Mouse (Mus musculus): ENCODE measurements around the gene Rnf150.

Rnf150 gene

DNA sequence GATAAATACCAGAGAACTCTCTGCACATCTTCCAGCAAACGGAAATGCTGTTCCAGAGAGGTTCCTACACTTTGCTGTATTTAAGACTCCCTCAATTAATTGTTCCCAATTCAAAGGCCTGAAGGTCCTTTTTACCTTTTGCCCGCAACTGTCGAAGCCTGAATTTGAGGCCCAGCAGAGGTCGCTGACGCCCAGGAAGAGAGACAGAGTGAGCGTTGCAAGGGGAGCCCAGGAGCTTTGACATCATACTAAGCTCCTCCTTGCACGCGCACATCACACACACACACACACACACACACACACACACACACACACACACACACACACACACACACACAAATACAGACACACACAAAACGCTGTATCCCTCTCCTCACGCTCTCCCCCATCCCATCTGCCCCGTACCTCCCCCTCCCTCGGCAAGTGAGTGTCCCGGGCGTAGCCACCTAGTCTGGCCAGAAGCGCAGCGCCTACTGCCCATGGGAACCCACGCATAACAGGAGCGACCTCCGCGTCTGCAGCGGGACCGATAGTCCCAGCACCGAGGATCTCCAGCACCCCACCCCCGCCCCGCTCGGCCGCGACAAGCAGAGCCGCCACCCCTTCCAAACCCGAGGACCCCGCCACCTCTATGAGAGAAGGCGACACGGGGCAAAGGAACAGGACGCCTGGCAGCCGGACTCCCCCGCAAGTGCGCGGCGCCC lies at the start of gene Rnf150:
Rnf150 (plus strand) TSS at position 316 of the 704 bp plus-strand sequence.
- peak; percentile 79 for DNase-seq (ENCODE audit: low read depth, low spot score)

DNA sequence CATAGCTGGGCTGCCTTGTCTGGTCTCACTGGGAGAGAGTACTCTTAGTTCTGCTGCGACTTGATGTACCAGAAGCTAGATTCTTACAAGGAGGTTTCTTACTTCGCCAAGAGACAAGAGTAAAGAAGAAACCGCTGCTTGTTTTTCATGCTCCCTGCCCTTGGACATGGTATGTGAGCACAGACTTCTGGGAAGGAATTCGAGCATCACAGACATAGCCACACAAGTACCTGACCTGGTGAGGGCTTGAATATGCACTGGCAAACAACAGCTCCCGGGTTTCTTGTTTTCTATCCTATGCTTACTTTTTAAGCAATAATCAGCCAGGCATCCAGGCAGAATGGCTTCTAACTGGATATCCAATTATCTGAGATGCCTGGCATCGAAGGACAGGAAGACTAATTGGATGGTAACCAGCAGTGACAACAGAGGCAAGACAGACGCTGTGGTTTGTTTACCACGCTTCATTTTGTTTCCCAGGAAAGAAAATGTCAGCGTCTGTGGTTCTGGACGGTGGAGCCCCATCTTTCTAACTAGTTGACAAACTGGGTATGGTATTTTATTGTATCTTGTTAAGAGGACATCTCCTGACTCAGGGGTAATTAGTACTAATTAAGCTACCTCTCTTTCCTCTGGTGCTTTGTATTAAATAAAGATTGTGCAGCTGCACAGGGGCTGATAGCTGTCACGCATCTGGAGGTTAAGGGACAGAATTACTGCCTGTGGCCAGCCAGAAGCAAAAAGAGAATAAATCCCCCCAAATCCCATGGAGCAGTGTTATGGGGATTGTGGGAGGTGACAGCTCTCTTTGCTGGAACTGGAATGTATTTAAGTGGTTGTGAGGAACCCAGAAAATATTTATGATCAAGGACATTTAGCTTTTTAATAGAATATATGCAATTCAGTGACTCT lies 36.8 kb upstream of the Rnf150 start:
- DNase-seq (ENCODE audit: low read depth, low spot score) = no peak

DNA sequence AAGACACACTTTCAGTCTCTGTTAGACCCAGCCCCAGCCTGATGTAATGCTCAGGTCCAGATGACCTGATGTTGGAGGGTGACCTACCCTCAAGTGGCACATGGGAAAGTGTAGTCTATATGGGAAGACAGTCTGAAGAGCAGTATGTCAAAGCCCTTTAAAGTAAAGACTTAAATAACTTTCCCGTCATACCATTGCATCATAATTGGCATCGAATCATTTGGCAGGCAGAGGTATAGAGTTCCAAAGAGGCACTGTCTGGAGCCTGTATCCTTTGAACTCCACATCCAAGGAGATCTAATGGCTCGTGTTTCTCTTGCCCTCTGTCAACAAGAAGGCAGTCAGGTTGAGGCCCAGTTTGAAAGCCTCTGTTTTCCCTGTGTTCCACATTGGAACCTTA lies 22.7 kb upstream of the Rnf150 start:
- DNase-seq (ENCODE audit: low read depth, low spot score) = no peak

DNA sequence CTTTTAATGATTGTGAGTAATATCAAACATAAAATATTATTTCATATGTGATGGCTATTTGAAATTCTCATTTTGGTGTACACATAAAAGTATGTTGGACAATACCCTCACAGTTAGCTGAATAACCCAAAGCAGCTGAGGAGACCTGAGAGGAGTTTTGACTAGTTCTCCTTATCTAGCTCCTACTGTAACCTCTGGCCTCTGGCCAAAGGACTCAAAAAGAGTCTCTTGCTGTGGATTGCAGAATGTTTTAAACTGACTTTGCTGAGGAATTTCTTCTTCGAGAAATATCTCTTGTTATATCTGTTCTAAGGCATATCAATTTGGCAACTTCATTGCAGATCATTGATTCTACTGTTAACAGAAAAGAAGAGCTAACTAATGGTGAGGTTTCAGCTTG lies 22.2 kb upstream of the Rnf150 start:
- no peak for DNase-seq (ENCODE audit: low read depth, low spot score)

DNA sequence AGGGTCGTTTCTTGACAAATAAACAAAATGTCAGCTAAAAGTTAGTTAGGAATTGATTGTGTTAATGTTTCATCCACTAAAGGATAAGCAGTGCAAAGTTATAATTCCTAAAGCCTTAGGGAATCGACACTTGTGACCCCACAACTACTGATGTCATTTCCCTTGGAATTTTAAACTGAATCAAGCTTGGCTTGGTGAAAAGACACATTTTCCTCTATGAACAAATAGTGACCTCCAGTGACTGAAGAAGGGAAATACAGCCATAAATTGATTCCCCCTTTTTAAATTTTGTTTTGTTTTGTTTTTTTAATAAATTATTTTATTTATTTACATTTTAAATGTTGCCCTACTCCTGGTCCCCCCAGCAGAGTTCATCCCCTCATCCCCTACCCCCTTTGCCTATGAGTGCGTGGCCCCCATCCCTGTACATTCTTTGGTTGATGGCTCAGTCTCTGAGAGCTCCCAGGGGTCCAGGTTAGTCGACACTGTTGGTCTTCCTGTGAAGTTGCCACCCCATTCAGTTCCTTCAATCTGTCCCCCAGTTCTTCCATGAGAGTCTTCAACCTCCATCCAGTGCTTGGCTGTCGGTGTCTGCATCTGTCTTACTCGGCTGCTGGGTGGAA lies 21.5 kb upstream of the Rnf150 start:
- no peak for DNase-seq (ENCODE audit: low read depth, low spot score)

DNA sequence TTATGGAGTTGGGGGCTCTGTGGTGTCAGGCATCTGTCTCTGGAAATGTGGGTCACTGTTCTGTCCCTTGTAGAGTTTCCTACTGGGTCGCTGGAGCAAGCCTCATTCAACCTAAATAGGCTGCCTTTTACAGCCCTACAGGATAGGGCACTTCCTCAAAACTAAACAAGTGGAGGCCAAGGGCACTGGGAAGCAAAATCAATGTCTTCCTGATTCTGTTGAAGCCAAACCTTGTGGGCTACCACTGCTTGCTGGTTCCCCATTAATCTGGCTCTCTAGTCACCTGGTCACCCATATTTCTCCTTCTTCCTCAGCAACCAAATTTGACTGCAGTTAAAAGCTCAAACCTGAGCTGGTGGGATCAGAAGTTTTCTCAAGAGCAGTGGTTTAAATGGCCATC lies 19.5 kb upstream of the Rnf150 start:
- DNase-seq (ENCODE audit: low read depth, low spot score) = no peak

DNA sequence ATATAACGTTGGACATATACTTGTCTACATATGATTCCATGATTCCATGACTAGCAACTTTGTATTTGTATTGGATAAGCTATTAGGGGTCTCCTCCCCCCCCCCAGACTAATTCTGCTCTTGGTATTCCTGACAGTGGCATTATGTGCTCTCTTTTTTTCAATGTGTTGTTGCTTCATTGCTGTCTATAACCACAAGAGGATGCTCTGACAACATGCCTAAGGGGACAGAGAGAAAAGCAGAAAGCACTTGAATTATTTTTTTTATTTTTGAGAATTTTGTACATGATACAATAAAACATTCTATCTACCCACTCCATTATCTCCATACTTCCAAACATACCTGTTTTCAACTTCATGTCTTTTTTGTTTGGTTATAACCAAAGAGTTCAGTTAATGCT lies 18.7 kb upstream of the Rnf150 start:
- DNase-seq (ENCODE audit: low read depth, low spot score) = no peak

DNA sequence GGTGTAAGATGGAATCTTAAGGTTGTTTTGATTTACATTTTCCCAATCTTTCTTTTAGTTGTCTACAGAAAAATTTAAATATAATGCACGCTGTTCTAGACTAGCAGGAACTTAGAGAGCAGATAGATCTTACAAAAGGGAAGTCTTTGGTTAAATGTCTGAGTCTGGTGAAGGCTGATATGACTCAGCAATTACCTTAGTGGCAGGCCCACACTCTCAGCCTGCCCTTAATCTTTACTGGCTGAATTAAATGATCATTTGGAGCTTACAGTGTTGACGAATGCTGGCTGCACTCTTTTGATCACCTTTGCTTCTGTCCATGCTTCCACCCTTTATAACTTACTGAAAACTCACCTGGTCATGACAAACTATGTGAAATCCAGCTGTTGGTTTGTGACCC lies 17.1 kb upstream of the Rnf150 start:
- no peak for DNase-seq (ENCODE audit: low read depth, low spot score)

DNA sequence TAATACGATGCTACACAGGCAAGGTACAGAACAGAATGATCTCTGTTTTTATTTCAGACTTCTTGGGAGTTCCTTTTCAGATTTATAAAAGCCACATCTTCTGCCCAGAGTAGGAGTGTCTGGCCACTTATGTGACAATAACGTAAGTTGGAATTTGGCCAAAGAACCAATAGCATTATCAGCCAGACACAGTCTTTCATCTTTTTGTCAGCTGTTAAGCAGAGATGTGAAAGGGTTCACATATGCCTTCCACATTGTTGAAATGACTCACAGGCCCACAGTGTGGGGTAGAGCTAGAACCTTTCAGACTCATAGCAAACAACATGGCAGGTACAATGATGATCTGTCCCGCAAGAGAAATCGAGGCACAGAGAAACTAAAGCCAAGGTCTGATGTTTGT lies 16.4 kb upstream of the Rnf150 start:
- no peak for DNase-seq (ENCODE audit: low read depth, low spot score)

DNA sequence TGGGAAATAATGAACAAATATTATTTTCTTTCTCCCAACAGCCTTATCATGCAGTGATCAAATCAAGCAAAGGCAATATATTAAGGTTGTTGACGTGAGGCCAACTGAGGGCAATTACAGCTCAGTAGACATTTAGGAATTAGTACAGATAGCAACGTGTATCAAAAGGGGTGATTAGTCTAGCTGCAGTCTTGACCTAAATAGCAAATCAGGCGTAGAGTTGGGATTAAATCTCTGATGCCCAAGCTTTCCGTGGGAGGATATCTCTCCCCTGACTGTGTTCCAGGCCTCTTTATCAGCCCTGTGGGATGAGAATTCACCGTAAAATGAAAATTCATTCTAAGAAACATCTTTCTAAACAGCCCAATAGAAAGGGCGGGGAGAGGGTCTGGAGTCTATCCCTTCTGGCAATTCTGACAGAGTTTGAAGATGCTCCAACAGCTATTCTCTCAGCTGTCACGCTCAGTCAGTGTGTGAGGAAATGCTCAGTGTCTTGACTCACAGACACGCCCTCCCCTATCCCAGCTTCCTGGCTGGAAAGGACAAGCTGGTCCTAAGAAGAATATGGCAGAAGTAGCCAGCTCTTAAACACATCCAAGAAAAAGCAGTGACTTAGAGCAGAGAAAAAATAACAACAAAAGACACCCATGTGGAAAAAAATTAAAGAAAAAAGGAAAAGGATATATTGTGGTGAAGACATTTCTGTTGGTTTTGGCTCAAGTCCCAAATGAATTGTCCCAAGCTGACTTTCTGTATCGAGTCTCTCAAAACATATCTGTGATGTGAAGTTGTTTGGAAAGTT lies 4.4 kb upstream of the Rnf150 start:
- DNase-seq (ENCODE audit: low read depth, low spot score) = peak; percentile 61

DNA sequence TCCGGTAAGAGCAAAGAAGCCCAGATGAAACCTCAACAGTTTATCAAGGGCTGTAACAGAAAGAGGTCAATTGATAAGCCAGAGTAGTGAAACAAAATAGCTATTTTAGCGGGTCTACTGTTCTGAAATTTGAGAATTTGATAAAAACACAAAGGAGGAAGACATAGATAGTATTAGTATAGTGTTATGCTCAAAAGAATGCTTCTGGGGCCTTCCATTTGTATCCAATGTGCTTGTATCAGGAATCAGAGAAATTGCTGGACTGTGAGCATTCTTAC lies 3.9 kb upstream of the Rnf150 start:
- no peak for DNase-seq (ENCODE audit: low read depth, low spot score)

DNA sequence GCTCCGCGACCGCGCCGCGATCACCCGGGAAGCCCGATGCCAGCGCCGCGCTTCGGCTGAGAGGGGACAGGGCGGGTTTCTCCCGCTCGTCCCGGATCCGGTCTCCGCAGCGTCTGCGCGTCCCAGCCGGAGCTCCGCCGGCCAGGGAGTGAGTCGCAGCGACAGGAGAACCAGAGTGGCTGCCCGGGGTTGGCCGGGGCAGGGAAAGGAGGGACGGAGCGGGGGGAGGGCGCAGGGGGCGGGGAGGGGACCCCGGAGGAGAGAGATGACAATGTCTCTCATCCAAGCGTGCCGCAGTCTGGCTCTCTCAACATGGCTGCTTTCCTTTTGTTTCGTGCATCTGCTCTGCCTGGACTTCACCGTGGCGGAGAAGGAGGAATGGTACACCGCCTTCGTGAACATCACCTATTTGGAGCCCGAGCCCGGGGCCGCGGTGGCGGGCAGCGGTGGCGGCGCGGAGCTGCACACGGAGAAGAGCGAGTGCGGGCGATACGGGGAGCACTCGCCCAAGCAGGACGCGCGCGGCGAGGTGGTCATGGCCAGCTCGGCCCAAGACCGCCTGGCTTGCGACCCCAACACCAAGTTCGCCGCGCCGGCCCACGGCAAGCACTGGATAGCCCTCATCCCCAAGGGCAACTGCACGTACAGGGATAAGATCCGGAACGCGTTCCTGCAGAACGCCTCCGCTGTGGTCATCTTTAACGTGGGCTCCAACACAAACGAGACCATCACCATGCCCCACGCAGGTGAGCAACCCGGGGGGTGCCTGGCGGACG lies 777 bp downstream of the Rnf150 start:
- DNase-seq (ENCODE audit: low read depth, low spot score) = no peak

DNA sequence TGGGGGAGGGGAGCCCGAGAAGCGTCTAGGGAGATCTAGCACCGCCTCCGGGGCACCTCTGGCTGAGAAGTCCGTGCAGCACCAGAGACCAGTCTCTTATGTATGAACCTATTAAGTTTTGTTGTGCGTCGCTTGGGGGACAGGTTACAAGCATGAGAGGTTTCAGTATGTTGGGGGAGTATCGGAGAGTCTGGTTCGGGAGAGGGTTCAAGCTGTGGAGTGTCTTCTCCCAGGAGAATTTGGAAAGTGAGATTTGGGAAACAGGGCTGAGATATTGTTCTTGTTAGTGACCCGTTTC lies 1.3 kb downstream of the Rnf150 start:
- no peak for DNase-seq (ENCODE audit: low read depth, low spot score)

DNA sequence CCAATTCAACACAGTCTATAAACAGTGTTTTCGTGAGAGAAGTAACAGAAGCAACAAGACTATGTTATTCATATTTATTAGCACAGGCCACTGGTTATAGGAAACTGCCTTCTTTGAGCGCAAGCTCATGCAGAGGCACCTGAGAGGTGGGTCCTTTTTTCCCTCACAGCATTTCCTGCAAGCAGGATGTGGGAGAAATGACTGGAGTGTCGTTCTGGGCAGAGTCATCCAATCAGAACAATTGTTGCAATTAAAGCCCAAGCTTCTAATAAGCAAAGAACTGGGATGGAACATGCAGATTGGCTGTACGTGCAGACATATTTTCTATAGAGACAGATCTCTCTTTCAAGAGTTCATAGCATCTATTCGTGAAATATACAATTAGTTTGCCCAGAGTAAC lies 2.1 kb downstream of the Rnf150 start:
- DNase-seq (ENCODE audit: low read depth, low spot score) = no peak

DNA sequence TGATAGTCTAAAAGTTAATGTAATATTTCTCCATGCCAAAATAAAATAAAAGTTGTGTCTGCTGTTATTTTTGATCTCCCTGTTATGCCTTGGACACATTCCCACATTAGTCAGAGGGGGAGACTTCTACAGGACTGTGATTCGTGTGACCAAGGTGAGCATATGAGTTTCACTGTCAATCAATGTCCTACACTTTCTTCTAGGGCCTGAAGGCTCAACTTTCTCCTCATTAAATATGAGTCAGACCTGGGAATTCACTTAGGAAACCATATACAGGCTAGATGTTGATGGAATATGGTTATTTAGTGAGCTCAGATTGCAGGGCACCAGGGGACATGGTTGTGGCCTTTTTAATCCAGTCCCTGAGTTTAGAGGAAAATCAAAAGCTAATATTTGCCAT lies 3.1 kb downstream of the Rnf150 start:
- no peak for DNase-seq (ENCODE audit: low read depth, low spot score)

DNA sequence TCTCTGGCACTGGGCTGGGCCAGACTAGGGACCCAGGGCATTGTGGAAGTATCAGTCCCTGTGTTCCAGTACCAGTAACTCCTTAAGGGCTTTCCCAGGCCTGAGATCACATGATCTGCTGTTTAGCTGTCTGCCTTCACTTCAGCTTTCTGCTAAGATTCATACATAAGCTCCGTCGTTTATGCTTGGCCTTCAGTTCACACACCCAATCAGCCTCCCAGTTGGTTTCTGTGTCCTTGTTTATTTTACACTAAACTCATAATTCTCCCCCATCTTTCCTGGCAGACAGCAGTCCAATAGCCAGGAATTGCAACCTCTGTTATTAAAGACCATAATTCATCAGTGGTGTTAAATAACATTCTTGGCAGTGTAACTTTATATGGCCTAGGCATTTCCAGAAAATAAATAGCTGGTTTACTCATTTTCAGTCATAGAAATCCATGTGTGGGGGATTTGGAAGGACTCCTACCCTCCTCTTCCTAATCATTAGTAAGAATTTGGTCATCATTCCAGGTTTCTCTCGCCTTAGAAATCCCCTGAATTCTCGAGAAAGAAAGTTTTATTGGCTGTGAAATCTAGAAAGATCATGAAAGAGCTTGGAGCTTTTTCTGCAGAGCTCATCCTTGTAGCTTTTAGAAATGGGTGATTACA lies 7.8 kb downstream of the Rnf150 start:
- no peak for DNase-seq (ENCODE audit: low read depth, low spot score)

DNA sequence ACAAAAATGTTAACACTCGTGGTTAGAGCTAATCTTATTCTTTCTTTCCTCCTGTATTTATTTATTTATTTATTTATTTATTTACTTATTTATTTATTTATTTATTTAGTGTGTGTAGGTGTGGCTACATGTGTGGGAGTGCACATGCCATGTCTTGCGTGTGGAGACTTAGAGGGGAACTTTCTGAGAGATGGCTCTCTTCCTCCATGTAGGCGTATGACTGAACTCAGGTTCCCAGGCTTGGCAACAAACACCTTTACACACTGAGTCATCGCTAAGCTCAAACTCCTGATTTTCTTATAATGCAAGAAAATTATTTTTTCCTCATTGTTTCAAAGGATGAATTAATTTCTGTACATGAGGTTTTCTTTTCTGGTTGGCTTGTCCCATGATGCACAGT lies 8.8 kb downstream of the Rnf150 start:
- no peak for DNase-seq (ENCODE audit: low read depth, low spot score)

DNA sequence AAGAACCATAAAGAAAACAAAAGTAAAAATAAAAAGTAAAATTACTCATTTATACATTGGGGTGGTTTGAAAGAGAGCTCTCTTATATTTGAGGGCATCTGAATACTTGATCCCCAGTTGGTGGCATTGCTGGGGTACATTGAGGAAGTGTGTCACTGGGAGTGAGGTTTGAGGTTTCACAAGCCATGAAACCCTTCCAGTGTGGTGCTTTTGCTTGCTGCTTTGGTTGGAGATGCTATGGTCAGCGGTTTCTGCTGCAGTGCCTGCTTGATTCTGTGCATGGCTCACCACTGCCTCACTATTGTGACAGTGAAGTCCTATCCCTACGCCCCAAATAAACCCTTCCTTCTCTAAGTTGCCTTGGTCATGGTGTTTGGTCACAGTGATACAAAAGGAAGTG lies 10.9 kb downstream of the Rnf150 start:
- DNase-seq (ENCODE audit: low read depth, low spot score) = no peak

DNA sequence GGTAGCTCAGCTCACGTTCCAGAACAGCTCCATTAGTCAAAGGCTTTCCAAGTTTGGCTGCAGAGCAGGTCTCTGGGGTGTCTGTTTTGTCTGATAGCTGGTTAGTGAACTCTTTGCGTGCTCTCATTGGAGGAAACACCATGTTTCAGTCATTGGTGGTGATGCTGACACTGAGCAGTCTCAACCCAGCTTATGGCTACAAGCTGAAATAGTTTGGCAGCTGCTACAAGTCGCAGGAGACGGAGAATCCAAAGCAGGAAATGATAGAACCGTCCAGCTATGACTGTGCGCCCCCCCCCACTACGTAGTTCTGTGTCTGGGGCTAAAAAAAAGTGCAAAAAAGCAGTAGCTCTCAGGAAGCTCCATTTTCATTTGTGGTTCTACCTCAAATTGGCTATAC lies 12.0 kb downstream of the Rnf150 start:
- no peak for DNase-seq (ENCODE audit: low read depth, low spot score)

DNA sequence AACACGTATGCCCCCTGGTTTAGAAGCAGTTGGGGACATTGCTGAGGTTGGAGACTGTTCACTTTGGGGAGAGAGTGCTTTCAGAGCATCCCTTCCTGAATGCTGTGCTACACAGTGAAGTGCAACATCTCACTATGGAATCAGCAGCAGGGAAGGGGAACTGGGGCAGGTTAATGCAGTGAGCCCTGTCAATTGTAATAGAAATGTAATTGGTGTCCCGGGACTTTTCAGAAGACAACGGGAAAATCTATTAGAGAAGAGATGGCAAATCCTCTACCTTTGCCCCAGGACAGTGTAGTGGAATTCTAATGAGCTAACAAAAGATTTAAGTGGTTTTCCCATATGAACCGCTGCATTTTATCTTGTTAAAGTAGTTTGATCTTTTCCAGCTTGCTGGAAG lies 21.3 kb downstream of the Rnf150 start:
- no peak for DNase-seq (ENCODE audit: low read depth, low spot score)

DNA sequence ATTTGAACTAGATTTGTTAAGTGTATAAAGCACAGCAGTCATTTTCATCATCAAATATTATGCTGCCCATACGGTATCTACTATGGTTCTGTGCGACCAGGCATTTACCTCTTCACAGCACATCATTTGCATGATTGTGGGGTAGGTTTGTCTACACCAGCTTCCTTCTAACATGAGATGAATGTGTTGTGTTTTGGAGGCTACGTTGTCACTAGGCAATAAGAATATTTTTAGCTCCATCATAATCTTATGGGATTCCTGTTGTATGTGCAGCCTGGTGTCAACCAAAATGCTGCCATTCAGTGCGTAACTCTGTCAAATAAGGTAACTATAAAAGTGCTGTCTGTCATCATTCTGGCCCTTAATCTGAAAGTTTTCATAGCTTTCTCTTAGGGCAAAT lies 24.1 kb downstream of the Rnf150 start:
- no peak for DNase-seq (ENCODE audit: low read depth, low spot score)

All from retina, adult 2 months (tissue).